8 mouse cellular contexts compared by ENCODE assay signal in genomic region chr10:95604979-95605613, GRCm38 (mm10). TPM values are rescaled to one million over a fixed set of nuclear protein-coding genes. Genes with fewer than 3 reads are reported as not detected.
DNase-seq lines count a peak whose midpoint lies in the region; ATAC-seq and TF ChIP-seq lines count a peak whose summit lies in the region.

No protein-coding gene starts in this region.

- no peak for TF ChIP-seq CTCF in intestine, postnatal 0 days (IDR thresholded peaks at IDR 0.05; ENCODE audit: low read depth)

- no peaks in the 10 kb centered on the region for H3K36me3 ChIP-seq in intestine, embryonic 14.5 days (ENCODE audit: control insufficient read depth, insufficient read depth, low read length)
- no peaks in the 10 kb centered on the region for H3K36me3 ChIP-seq in intestine, postnatal 0 days (ENCODE audit: control insufficient read depth, insufficient read depth)
- H3K36me3 ChIP-seq in hindbrain, embryonic 12.5 days = no peaks in the 10 kb centered on the region

- no peaks in the 10 kb centered on the region for H3K27me3 ChIP-seq in intestine, embryonic 14.5 days (replicated peaks; ENCODE audit: control insufficient read depth, insufficient read depth, low read length)
- no peaks in the 10 kb centered on the region for H3K27me3 ChIP-seq in intestine, postnatal 0 days (replicated peaks; ENCODE audit: control insufficient read depth, insufficient read depth, low read length)
- H3K27me3 ChIP-seq in hindbrain, embryonic 12.5 days = no peaks in the 10 kb centered on the region

- 50% methylated on average over 22 of the region's 22 CpGs for WGBS in intestine, embryonic 14.5 days
- WGBS in intestine, postnatal 0 days = 52% methylated on average over 22 of the region's 22 CpGs
- WGBS in hindbrain, embryonic 12.5 days = 68% methylated on average over 22 of the region's 22 CpGs

- no peak for DNase-seq in intestine, embryonic 14.5 days (ENCODE audit: low spot score)
- peak; percentile 12 for DNase-seq in thymus, postnatal 25 days
- no peak for DNase-seq in thymus, postnatal 10 days (ENCODE audit: low spot score in 2 of 2)
- peak; percentile 14 to 38 for DNase-seq in kidney, postnatal 36 days
- no peak for DNase-seq in Muller cell, postnatal 12 days (ENCODE audit: inconsistent ontology term)
- no peak for DNase-seq in cerebellum, postnatal 36 days

- H3K27ac ChIP-seq in intestine, embryonic 14.5 days (ENCODE audit: low read depth) = no peak overlapping the region
- no peak overlapping the region for H3K27ac ChIP-seq in intestine, postnatal 0 days (ENCODE audit: low read depth, low read length)
- H3K27ac ChIP-seq in hindbrain, embryonic 12.5 days = no peak overlapping the region

- no peak overlapping the region for H3K9ac ChIP-seq in intestine, embryonic 14.5 days (ENCODE audit: low read length)
- no peak overlapping the region for H3K9ac ChIP-seq in intestine, postnatal 0 days (ENCODE audit: low read depth, low read length)
- H3K9ac ChIP-seq in hindbrain, embryonic 12.5 days = no peak overlapping the region

- no peaks in the 10 kb centered on the region for H3K9me3 ChIP-seq in intestine, embryonic 14.5 days (ENCODE audit: control insufficient read depth, low read length)
- no peaks in the 10 kb centered on the region for H3K9me3 ChIP-seq in intestine, postnatal 0 days (ENCODE audit: control insufficient read depth)
- no peaks in the 10 kb centered on the region for H3K9me3 ChIP-seq in hindbrain, embryonic 12.5 days (replicated peaks)

- ATAC-seq in intestine, embryonic 14.5 days (replicated peaks; ENCODE audit: low FRiP score, low TSS enrichment, low read depth) = no peak
- no peak for ATAC-seq in intestine, postnatal 0 days
- no peak for ATAC-seq in hindbrain, embryonic 12.5 days (ENCODE audit: low FRiP score)

- H3K4me3 ChIP-seq in intestine, embryonic 14.5 days (ENCODE audit: low read depth, low read length) = no peak overlapping the region
- H3K4me3 ChIP-seq in intestine, postnatal 0 days (ENCODE audit: low read depth, low read length) = no peak overlapping the region
- H3K4me3 ChIP-seq in hindbrain, embryonic 12.5 days = no peak overlapping the region

- no peaks in the 10 kb centered on the region for H3K4me1 ChIP-seq in intestine, embryonic 14.5 days (replicated peaks; ENCODE audit: control insufficient read depth, insufficient read depth, low read length)
- no peaks in the 10 kb centered on the region for H3K4me1 ChIP-seq in intestine, postnatal 0 days (replicated peaks; ENCODE audit: control insufficient read depth, insufficient read depth, low read length)
- 0 out of 2 replicates have a peak, but pooled peaks cover 2% of the 10 kb centered on the region for H3K4me1 ChIP-seq in hindbrain, embryonic 12.5 days

- peak overlapping the region; percentile 6; the same call in 1 of the 2 replicates for H3K4me2 ChIP-seq in intestine, embryonic 14.5 days (ENCODE audit: low read length)
- no peak overlapping the region for H3K4me2 ChIP-seq in intestine, postnatal 0 days (replicated peaks; ENCODE audit: low read depth)
- H3K4me2 ChIP-seq in hindbrain, embryonic 12.5 days (replicated peaks) = no peak overlapping the region

RNA-seq across cellular contexts. Expression of gene Nudt4, which starts 41.1 kb away (rescaled TPM):
- 71.3 and 72.7 TPM in 2 replicates for polyA plus RNA-seq in intestine, embryonic 14.5 days (2014; fragmentation: Nextera tagmentation; extraction: Ambion mirVana)
- 105 and 107 TPM in 2 replicates for polyA plus RNA-seq in intestine, postnatal 0 days (2015; fragmentation: Nextera tagmentation; extraction: Ambion mirVana)
- polyA plus RNA-seq in hindbrain, embryonic 12.5 days (2016; fragmentation: Nextera tagmentation; extraction: Ambion mirVana) = 123 and 126 TPM in 2 replicates

Comparison
In these comparisons a context has a peak if more than half of its experiments do, and no peak if none do; other contexts are left out.
1. DNase-seq: peak in thymus, postnatal 25 days (single experiment) and kidney, postnatal 36 days (2 of 2); none in intestine, embryonic 14.5 days (single experiment), thymus, postnatal 10 days (0 of 2), Muller cell, postnatal 12 days (single experiment) and cerebellum, postnatal 36 days (0 of 2).